Mouse (Mus musculus): ENCODE data around the gene Nkain2. TPM values are rescaled to one million over a fixed set of nuclear protein-coding genes. Genes with fewer than 3 reads are reported as not detected.

Nkain2 gene
- polyA plus RNA-seq, 1 experiment from 2014 or later, result 0.14 TPM

DNA sequence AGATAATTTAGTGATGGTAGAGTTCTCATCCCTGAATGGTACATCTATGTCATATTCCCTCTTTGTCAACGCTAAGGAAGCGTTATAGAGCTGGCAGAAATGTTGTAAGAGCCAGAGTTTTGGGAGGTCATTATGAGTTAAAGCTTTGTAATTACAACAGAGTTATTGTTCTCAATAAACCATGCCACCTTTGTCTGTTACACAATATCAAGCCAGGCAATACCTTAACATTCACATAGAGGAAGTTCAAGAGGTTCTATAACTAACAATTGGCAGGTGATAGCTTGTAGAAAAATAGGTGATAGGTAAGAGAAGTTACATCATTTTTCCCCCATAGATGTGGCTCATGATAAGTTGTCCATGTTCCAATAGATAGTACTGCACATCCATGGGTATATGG, 832.0 kb downstream of the Nkain2 start:
- H3K4me3 ChIP-seq (ENCODE audit: low read depth, low read length), result no peak overlapping the region
- ATAC-seq (replicated peaks; ENCODE audit: low FRiP score) (no peak), DNase-seq (ENCODE audit: low spot score) (no peak)
- no peak overlapping the region for H3K9ac ChIP-seq (ENCODE audit: low read depth, low read length)
- WGBS, result 78% methylated on average over 2 of the region's 2 CpGs
- H3K4me2 ChIP-seq, result no peak overlapping the region
- H3K36me3 ChIP-seq (ENCODE audit: control insufficient read depth, insufficient read depth, low read length), result no peaks in the 10 kb centered on the region
- H3K27ac ChIP-seq (ENCODE audit: low read depth, low read length), result no peak overlapping the region
- no peaks in the 10 kb centered on the region for H3K4me1 ChIP-seq (replicated peaks; ENCODE audit: control insufficient read depth, insufficient read depth, low read length)
- H3K27me3 ChIP-seq (replicated peaks; ENCODE audit: control insufficient read depth, insufficient read depth, low read length), result no peaks in the 10 kb centered on the region
- no peaks in the 10 kb centered on the region for H3K9me3 ChIP-seq (ENCODE audit: control insufficient read depth, low read length)

DNA sequence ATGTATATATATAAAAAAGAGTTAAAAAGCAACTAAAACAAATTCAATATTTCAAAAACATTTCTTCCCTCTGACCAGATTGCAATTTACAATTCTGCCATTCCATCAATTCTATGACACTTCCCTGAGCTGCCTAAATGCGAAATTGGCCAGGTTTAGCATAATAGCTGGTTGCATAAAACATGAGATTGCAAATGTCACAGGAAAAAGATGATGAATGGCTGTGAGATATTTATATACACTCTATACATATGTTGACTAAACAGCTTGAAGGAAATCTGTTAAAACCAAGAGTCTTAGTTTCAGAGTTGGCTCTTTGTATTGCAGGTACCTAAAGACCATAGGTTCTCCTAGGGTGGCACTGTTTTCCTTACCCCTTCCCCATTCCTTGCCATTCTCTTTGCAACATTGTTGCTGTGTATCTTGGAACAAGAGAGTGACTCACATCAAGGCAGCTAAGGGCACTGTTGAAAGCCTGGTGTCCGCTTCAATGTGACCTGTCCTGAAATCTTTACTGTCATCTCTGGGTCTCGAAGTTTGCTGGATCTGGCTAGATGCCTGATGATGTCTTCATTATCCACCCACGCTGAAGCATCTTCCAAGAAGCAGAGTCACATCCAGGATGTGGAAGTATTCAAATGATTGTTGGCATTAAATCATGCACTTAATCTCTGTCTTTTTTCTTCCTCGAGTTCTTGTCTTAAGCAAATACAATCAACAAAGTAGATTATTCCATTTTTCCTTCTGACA, 837.5 kb downstream of the Nkain2 start:
- H3K36me3 ChIP-seq (ENCODE audit: control insufficient read depth, insufficient read depth, low read length), result no peaks in the 10 kb centered on the region
- H3K27ac ChIP-seq (ENCODE audit: low read depth, low read length), result no peak overlapping the region
- H3K27me3 ChIP-seq (replicated peaks; ENCODE audit: control insufficient read depth, insufficient read depth, low read length), result no peaks in the 10 kb centered on the region
- no peak overlapping the region for H3K9ac ChIP-seq (ENCODE audit: low read depth, low read length)
- no peak overlapping the region for H3K4me2 ChIP-seq
- WGBS, result 71% methylated on average over 5 of the region's 5 CpGs
- H3K4me1 ChIP-seq (replicated peaks; ENCODE audit: control insufficient read depth, insufficient read depth, low read length), result no peaks in the 10 kb centered on the region
- no peaks in the 10 kb centered on the region for H3K9me3 ChIP-seq (ENCODE audit: control insufficient read depth, low read length)
- DNase-seq (ENCODE audit: low spot score) (no peak), ATAC-seq (replicated peaks; ENCODE audit: low FRiP score) (no peak)
- no peak overlapping the region for H3K4me3 ChIP-seq (ENCODE audit: low read depth, low read length)

DNA sequence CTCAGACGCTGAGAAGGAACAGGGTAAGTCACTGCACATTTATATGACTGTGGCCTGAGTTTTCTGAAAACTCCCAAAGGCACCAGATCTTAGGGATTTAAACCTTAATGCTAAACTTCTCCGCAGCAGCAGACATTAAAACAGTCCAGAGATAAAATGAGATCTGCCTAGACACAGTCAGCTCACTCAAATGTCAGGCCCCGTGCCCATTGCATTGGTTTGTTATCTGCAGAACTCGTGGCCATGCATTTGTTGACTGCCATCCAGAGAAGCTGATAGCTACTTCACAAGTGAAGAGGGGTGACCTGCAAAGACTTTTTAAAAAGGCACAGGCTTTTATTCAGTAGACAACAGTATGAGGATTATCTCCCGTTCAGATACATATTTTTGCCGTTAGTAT, 838.2 kb downstream of the Nkain2 start:
- no peak overlapping the region for H3K9ac ChIP-seq (ENCODE audit: low read depth, low read length)
- no peaks in the 10 kb centered on the region for H3K4me1 ChIP-seq (replicated peaks; ENCODE audit: control insufficient read depth, insufficient read depth, low read length)
- no peak overlapping the region for H3K4me3 ChIP-seq (ENCODE audit: low read depth, low read length)
- H3K27ac ChIP-seq (ENCODE audit: low read depth, low read length), result no peak overlapping the region
- DNase-seq (ENCODE audit: low spot score) (no peak), ATAC-seq (replicated peaks; ENCODE audit: low FRiP score) (no peak)
- 70% methylated on average over 6 of the region's 6 CpGs for WGBS
- H3K36me3 ChIP-seq (ENCODE audit: control insufficient read depth, insufficient read depth, low read length), result no peaks in the 10 kb centered on the region
- H3K4me2 ChIP-seq, result no peak overlapping the region
- no peaks in the 10 kb centered on the region for H3K27me3 ChIP-seq (replicated peaks; ENCODE audit: control insufficient read depth, insufficient read depth, low read length)
- no peaks in the 10 kb centered on the region for H3K9me3 ChIP-seq (ENCODE audit: control insufficient read depth, low read length)

DNA sequence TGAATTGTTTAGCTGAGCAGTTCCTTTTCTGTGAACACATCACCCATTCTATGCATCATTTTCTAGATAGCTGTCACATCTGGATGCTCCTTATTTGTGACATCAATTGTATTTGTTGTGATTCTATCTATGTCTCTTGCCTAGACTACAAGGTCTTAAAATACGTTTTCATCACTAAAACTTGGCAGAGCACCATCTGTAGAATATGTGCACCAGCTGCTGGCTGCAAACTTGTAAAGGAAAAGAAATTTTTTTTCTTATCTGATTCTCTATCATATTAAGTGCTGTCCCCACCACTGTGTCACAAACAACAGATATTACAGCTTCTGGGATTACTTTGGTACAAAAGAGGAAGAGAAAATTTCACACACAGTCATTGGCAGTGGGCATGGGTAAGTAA, 860.3 kb downstream of the Nkain2 start:
- Histone ChIP-seq H3K9ac (ENCODE audit: low read depth, low read length) (no peak overlapping the region), H3K4me1 (replicated peaks; ENCODE audit: control insufficient read depth, insufficient read depth, low read length) (no peaks in the 10 kb centered on the region), H3K9me3 (ENCODE audit: control insufficient read depth, low read length) (no peaks in the 10 kb centered on the region), H3K27ac (ENCODE audit: low read depth, low read length) (no peak overlapping the region), H3K4me2 (no peak overlapping the region), H3K4me3 (ENCODE audit: low read depth, low read length) (no peak overlapping the region), H3K36me3 (ENCODE audit: control insufficient read depth, insufficient read depth, low read length) (no peaks in the 10 kb centered on the region), H3K27me3 (replicated peaks; ENCODE audit: control insufficient read depth, insufficient read depth, low read length) (no peaks in the 10 kb centered on the region)
- ATAC-seq (replicated peaks; ENCODE audit: low FRiP score), result no peak
- no peak for DNase-seq (ENCODE audit: low spot score)
- WGBS, result 55% methylated on average over 1 of the region's 1 CpGs

DNA sequence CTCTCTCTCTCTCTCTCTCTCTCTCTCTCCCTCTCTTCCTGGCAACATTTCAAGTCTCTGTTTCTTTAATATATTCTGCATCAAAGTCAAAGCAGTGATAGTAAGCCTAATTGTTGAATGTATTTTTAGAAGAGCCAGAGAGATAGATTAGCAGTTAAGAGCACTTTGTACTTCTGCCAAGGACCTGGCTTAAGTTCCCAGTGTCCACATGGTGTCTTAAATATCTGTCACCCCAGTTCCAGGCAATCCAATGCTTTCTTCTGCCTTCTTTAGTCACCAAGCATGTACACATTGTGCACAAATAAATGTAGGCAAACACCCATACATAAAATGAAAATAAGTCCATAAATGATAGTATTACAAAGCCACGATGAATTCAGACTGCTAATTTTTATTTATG, 871.9 kb downstream of the Nkain2 start:
- no peak for DNase-seq (ENCODE audit: low spot score)
- WGBS, result 72% methylated on average over 1 of the region's 1 CpGs
- no peaks in the 10 kb centered on the region for H3K27me3 ChIP-seq (replicated peaks; ENCODE audit: control insufficient read depth, insufficient read depth, low read length)

DNA sequence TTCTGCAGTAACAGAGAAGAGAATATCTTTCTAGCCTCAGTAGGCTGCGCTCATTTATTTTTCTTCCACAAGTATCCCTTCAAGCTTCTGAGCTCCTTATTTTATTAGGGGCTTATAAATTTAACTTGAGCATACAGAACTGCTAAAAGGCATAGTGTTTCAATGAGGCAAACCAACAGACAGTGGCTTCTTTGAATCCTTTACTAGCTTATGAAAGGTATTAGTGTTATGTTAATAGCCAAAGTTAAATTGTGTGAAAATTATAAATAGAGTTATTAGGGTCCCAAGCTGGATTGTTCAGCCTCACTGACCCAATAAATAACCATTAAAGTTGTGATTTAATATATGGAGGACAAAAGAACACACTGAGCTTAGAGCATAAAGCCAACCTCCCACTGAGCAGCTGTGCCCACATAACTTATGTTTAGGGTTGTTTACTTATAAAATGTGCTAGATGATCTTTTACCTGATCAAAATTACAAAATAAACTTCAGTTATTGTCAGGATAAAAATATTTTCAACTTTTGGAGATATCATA, 889.0 kb downstream of the Nkain2 start:
- no peak for ATAC-seq (replicated peaks; ENCODE audit: low FRiP score)
- 90% methylated on average over 1 of the region's 1 CpGs for WGBS

More for the DNA sequence above, 871.9 kb downstream of the Nkain2 start:
- H3K27ac ChIP-seq (ENCODE audit: low read depth, low read length), result no peak overlapping the region
- no peaks in the 10 kb centered on the region for H3K36me3 ChIP-seq (ENCODE audit: control insufficient read depth, insufficient read depth, low read length)
- no peaks in the 10 kb centered on the region for H3K4me1 ChIP-seq (replicated peaks; ENCODE audit: control insufficient read depth, insufficient read depth, low read length)
- H3K9me3 ChIP-seq (ENCODE audit: control insufficient read depth, low read length), result no peaks in the 10 kb centered on the region
- H3K9ac ChIP-seq (ENCODE audit: low read depth, low read length), result no peak overlapping the region
- no peak for ATAC-seq (replicated peaks; ENCODE audit: low FRiP score)
- H3K4me2 ChIP-seq, result no peak overlapping the region
- H3K4me3 ChIP-seq (ENCODE audit: low read depth, low read length), result no peak overlapping the region

DNA sequence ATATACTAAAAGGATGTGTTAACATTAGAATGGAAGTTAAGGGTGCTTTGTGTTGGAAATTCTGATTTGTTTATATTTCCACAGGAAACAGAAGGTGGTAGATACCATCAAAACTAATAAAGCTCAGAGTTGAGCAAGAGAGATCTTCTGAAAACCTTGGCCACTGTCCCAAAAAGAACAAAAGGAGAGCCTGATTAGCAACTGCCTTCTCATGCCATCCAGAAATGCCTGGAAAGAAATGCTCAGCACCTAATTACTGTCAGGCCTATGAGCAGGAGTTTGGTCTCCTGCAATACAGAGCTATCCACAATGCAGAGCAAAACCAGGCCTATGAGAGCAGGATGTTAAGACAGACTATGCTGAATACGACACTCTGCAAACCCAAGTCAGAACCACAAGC, 897.1 kb downstream of the Nkain2 start:
- no peak overlapping the region for H3K9ac ChIP-seq (ENCODE audit: low read depth, low read length)
- ATAC-seq (replicated peaks; ENCODE audit: low FRiP score) (no peak), DNase-seq (ENCODE audit: low spot score) (no peak)
- WGBS, result 76% methylated on average over 1 of the region's 1 CpGs
- H3K27me3 ChIP-seq (replicated peaks; ENCODE audit: control insufficient read depth, insufficient read depth, low read length), result no peaks in the 10 kb centered on the region
- no peaks in the 10 kb centered on the region for H3K9me3 ChIP-seq (ENCODE audit: control insufficient read depth, low read length)
- no peaks in the 10 kb centered on the region for H3K4me1 ChIP-seq (replicated peaks; ENCODE audit: control insufficient read depth, insufficient read depth, low read length)
- no peak overlapping the region for H3K4me3 ChIP-seq (ENCODE audit: low read depth, low read length)
- H3K36me3 ChIP-seq (ENCODE audit: control insufficient read depth, insufficient read depth, low read length), result no peaks in the 10 kb centered on the region
- no peak overlapping the region for H3K4me2 ChIP-seq
- no peak overlapping the region for H3K27ac ChIP-seq (ENCODE audit: low read depth, low read length)

More for the DNA sequence above, 889.0 kb downstream of the Nkain2 start:
- Histone ChIP-seq H3K4me1 (replicated peaks; ENCODE audit: control insufficient read depth, insufficient read depth, low read length) (no peaks in the 10 kb centered on the region), H3K27ac (ENCODE audit: low read depth, low read length) (no peak overlapping the region), H3K9ac (ENCODE audit: low read depth, low read length) (no peak overlapping the region), H3K9me3 (ENCODE audit: control insufficient read depth, low read length) (no peaks in the 10 kb centered on the region), H3K36me3 (ENCODE audit: control insufficient read depth, insufficient read depth, low read length) (no peaks in the 10 kb centered on the region), H3K4me2 (no peak overlapping the region), H3K27me3 (replicated peaks; ENCODE audit: control insufficient read depth, insufficient read depth, low read length) (no peaks in the 10 kb centered on the region), H3K4me3 (ENCODE audit: low read depth, low read length) (no peak overlapping the region)
- DNase-seq (ENCODE audit: low spot score), result no peak

DNA sequence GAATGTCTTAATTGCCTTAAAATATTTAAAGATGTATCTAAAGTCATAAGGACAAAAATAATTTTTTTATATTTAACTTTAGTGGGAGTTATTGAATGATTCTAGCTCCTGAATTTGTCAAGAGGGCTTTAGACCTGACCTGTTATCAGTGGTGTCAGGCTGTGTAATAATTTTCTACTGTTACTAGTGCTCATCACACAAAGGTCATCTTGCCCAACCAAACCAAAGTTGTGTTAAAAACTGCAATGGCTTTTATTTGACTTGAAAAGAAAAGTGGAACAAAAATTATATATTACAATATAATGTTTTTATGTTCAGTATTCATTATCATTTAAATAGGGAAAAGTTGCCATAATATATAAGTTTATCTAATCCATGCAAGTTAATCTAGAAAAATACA, 911.9 kb downstream of the Nkain2 start:
- H3K27me3 ChIP-seq (replicated peaks; ENCODE audit: control insufficient read depth, insufficient read depth, low read length), result no peaks in the 10 kb centered on the region
- ATAC-seq (replicated peaks; ENCODE audit: low FRiP score) (no peak), DNase-seq (ENCODE audit: low spot score) (no peak)
- no peaks in the 10 kb centered on the region for H3K36me3 ChIP-seq (ENCODE audit: control insufficient read depth, insufficient read depth, low read length)
- H3K4me3 ChIP-seq (ENCODE audit: low read depth, low read length), result no peak overlapping the region
- H3K4me2 ChIP-seq, result no peak overlapping the region
- no peaks in the 10 kb centered on the region for H3K4me1 ChIP-seq (replicated peaks; ENCODE audit: control insufficient read depth, insufficient read depth, low read length)
- H3K27ac ChIP-seq (ENCODE audit: low read depth, low read length), result no peak overlapping the region
- no peak overlapping the region for H3K9ac ChIP-seq (ENCODE audit: low read depth, low read length)
- no peaks in the 10 kb centered on the region for H3K9me3 ChIP-seq (ENCODE audit: control insufficient read depth, low read length)

DNA sequence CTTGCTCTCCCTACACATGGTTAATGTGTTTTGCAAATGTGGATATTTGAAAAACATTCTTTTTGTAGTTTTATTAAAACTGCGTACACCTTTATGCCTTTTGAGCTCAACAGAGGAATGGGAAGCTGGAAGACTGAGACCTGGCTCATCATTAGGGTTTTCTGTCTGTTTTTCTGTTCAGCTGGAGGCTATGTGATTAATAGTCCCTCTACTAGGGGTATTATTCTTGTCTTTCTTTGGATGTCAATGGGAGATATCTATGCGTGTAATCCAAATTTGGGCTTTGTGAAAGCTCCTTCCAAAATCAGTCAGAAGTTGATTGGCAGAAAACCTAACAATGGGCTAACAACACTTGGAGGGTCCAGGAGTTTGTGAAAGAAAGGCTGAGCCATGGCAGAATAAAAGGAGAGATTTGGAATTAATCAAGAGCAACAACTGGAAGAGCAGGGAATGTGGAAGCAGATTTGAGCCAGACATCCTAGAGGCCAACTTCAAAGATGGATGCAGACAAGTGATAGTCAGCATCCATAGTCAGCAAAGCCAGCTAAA, 943.0 kb downstream of the Nkain2 start:
- H3K27ac ChIP-seq (ENCODE audit: low read depth, low read length), result no peak overlapping the region
- H3K36me3 ChIP-seq (ENCODE audit: control insufficient read depth, insufficient read depth, low read length), result no peaks in the 10 kb centered on the region
- ATAC-seq (replicated peaks; ENCODE audit: low FRiP score), result no peak
- no peaks in the 10 kb centered on the region for H3K9me3 ChIP-seq (ENCODE audit: control insufficient read depth, low read length)
- H3K9ac ChIP-seq (ENCODE audit: low read depth, low read length), result no peak overlapping the region
- no peak for DNase-seq (ENCODE audit: low spot score)
- H3K4me3 ChIP-seq (ENCODE audit: low read depth, low read length), result no peak overlapping the region
- WGBS, result 87% methylated on average over 2 of the region's 2 CpGs
- H3K4me1 ChIP-seq (replicated peaks; ENCODE audit: control insufficient read depth, insufficient read depth, low read length), result no peaks in the 10 kb centered on the region
- H3K27me3 ChIP-seq (replicated peaks; ENCODE audit: control insufficient read depth, insufficient read depth, low read length), result no peaks in the 10 kb centered on the region
- no peak overlapping the region for H3K4me2 ChIP-seq

Measured in liver, embryonic 11.5 days (tissue).